Mouse (Mus musculus) layer of hippocampus, postnatal 36 days (tissue): Measurements from ENCODE around the gene Mlst8. TPM values are rescaled to one million over a fixed set of nuclear protein-coding genes. Genes with fewer than 3 reads are reported as not detected.
"Not testable (repeated sequence)": the region's sequence is repeated elsewhere in the genome, so short reads cannot be mapped to it uniquely, and the experiment has no call there.

Experiments
- DNase-seq, 2 experiments: peaks; one replicate each; pipeline ENCODE4 v3.0.0; 2022
- total RNA-seq, 2 experiments: library from RNA; stranded (reverse); gene quantifications; 2 replicates each; pipeline ENCODE4 v1.2.3; 2021

Mlst8 gene
- total RNA-seq, 2 experiments from 2014 or later, result 40.7 to 45.0 TPM

- DNase-seq, result no peak
Measured at GRCm38 (mm10) chr17:24468636-24469246, 10.1 kb downstream of the Mlst8 start.

GRCm38 (mm10) chr17:24463374-24464133 lies 15.3 kb downstream of the Mlst8 start:
- DNase-seq, result no peak

- DNase-seq, result no peak
Measured at GRCm38 (mm10) chr17:24462932-24463331, 15.9 kb downstream of the Mlst8 start.

- no peak for DNase-seq
Measured at GRCm38 (mm10) chr17:24461580-24461979, 17.3 kb downstream of the Mlst8 start.

- not testable (repeated sequence) for DNase-seq
Measured at GRCm38 (mm10) chr17:24455523-24456206, 23.2 kb downstream of the Mlst8 start.

- DNase-seq, result peak; percentile 99
Measured at GRCm38 (mm10) chr17:24454756-24455522, 23.9 kb downstream of the Mlst8 start.

GRCm38 (mm10) chr17:24454218-24454755 lies 24.6 kb downstream of the Mlst8 start:
- no peak for DNase-seq

GRCm38 (mm10) chr17:24453372-24453771 lies 25.5 kb downstream of the Mlst8 start:
- no peak for DNase-seq

- DNase-seq, result no peak
Measured at GRCm38 (mm10) chr17:24451220-24451619, 27.7 kb downstream of the Mlst8 start.

- DNase-seq, result no peak
Measured at GRCm38 (mm10) chr17:24449507-24449906, 29.4 kb downstream of the Mlst8 start.

- DNase-seq, result no peak
Measured at GRCm38 (mm10) chr17:24446590-24446989, 32.3 kb downstream of the Mlst8 start.

- DNase-seq, result peak in 1 of 2 experiments; percentile 35
Measured at GRCm38 (mm10) chr17:24443409-24443808, 35.5 kb downstream of the Mlst8 start.

- DNase-seq, result no peak
Measured at GRCm38 (mm10) chr17:24442632-24443155, 36.2 kb downstream of the Mlst8 start, which contains the start of gene Dnase1l2. Gene Dnase1l2 (minus strand): TSS chr17:24443105.

GRCm38 (mm10) chr17:24442107-24442506 lies 36.8 kb downstream of the Mlst8 start:
- no peak for DNase-seq

GRCm38 (mm10) chr17:24441148-24441547 lies 37.7 kb downstream of the Mlst8 start:
- no peak for DNase-seq

- DNase-seq, result no peak
Measured at GRCm38 (mm10) chr17:24440377-24440776, 38.5 kb downstream of the Mlst8 start.

GRCm38 (mm10) chr17:24437016-24437415 lies 41.9 kb downstream of the Mlst8 start:
- DNase-seq, result no peak

- DNase-seq, result no peak
Measured at GRCm38 (mm10) chr17:24429201-24429983, 49.5 kb downstream of the Mlst8 start.

GRCm38 (mm10) chr17:24427170-24427557 lies 51.7 kb downstream of the Mlst8 start:
- no peak for DNase-seq

- DNase-seq, result peak; percentile 91 to 92
Measured at GRCm38 (mm10) chr17:24426471-24427169, 52.3 kb downstream of the Mlst8 start, which contains the start of gene Eci1. Gene Eci1 (plus strand): TSS chr17:24426641.
